Mouse (Mus musculus) liver, embryonic 15.5 days (tissue): ENCODE results near the gene Suclg2. TPM values are rescaled to one million over a fixed set of nuclear protein-coding genes. Genes with fewer than 3 reads are reported as not detected.

ENCODE experiments used
- ATAC-seq: fragments of 200-750 bp; cut with Nextera tagmentation; 2 replicates; pipeline ENCODE4 v1.8.0; 2017; ENCODE audit warnings: moderate number of reproducible peaks, mild to moderate bottlenecking, moderate library complexity; ENCODE audit not compliant: insufficient read depth
- H3K27ac ChIP-seq: fragments of 300-500 bp; sonication (generic); replicated peaks from 2 replicates; pipeline ENCODE4 v1.5.1; 2015; ENCODE audit warnings: mild to moderate bottlenecking, inconsistent platforms
- H3K27me3 ChIP-seq: fragments of 300-500 bp; sonication (generic); 2 replicates; pipeline ENCODE4 v1.6.1; 2015; ENCODE audit warnings: mild to moderate bottlenecking, inconsistent platforms
- H3K36me3 ChIP-seq: fragments of 300-500 bp; sonication (generic); replicated peaks from 2 replicates; pipeline ENCODE4 v1.6.1; 2015; ENCODE audit warnings: moderate library complexity, mild to moderate bottlenecking, inconsistent platforms
- H3K4me1 ChIP-seq: fragments of 300-500 bp; sonication (generic); replicated peaks from 2 replicates; pipeline ENCODE4 v1.6.1; 2015; ENCODE audit warnings: inconsistent platforms
- H3K4me2 ChIP-seq: fragments of 300-500 bp; sonication (generic); 2 replicates; pipeline ENCODE4 v1.6.1; 2015; ENCODE audit warnings: moderate library complexity, mild to moderate bottlenecking, inconsistent platforms
- H3K4me3 ChIP-seq: fragments of 300-500 bp; sonication (generic); replicated peaks from 2 replicates; pipeline ENCODE4 v1.5.1; 2015; ENCODE audit warnings: mild to moderate bottlenecking, inconsistent platforms
- H3K9ac ChIP-seq: fragments of 300-500 bp; sonication (generic); 2 replicates; pipeline ENCODE4 v1.6.1; 2015; ENCODE audit warnings: moderate library complexity, mild to moderate bottlenecking, inconsistent platforms
- H3K9me3 ChIP-seq: fragments of 300-500 bp; sonication (generic); replicated peaks from 2 replicates; pipeline ENCODE4 v1.6.1; 2016; ENCODE audit warnings: inconsistent platforms
- WGBS: fragments of 180-500 bp; shearing (Covaris S2); methylation state at CpG from one replicate; pipeline ENCODE4 v1.1.7; 2015; ENCODE audit warnings: mixed read lengths; ENCODE audit not compliant: insufficient replicate concordance; 5-methylcytosine and 5-hydroxymethylcytosine counted together
- polyA plus RNA-seq: library from polyadenylated mRNA; unstranded; fragments of >200 nt; fragmentation: Nextera tagmentation; extraction: Ambion mirVana; gene quantifications from 2 replicates; pipeline ENCODE4 v1.2.1, GENCODE M21; 2015

Suclg2 gene
- polyA plus RNA-seq, 1 experiment from 2014 or later = 37.6 TPM

DNA sequence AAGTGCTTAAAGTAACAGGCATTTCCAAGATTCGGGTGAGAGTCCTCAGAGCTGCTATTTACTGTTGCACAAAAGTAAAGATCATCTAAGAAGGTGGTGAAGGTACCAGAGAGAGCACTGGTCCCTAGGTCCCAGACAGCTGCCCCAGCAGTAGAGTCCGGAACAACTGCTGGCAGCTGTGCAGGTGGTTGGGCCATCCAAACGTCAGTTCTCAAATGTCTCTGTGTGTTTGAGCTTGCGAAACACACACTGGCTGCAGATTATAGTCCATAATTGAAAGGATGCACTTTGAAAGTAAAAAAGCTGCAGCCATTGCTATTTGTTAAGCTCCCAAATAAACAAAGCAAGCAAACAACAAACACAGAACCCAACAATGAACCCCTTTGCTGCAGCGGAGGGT, 217.8 kb downstream of the Suclg2 start:
- Histone ChIP-seq H3K27ac (no peak overlapping the region), H3K36me3 (no peaks in the 10 kb centered on the region), H3K9ac (no peak overlapping the region), H3K27me3 (no peaks in the 10 kb centered on the region), H3K4me2 (no peak overlapping the region), H3K4me3 (no peak overlapping the region), H3K4me1 (no peaks in the 10 kb centered on the region), H3K9me3 (no peaks in the 10 kb centered on the region)
- WGBS = 62% methylated on average over 5 of the region's 5 CpGs
- ATAC-seq = no peak

DNA sequence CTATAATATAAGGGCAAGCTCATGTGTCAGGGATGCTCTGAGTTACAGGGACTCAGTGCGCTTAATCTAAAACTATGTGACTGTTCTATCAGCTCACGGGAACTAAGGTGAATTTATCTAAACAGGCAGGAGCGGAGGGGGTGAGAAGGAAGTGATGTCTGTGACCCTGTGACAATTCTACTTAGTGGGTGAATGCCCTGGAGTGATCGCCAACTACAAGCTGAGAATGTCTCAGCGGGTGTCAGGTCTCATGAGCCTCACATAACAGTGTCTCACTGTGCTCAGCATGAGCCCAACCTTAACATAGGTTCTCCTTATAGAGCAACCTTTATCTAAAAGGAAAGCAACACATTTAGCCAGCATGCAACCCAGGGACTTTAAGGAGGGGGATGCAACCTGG, 219.0 kb downstream of the Suclg2 start:
- Histone ChIP-seq H3K4me3 (no peak overlapping the region), H3K9me3 (no peaks in the 10 kb centered on the region), H3K27me3 (no peaks in the 10 kb centered on the region), H3K36me3 (no peaks in the 10 kb centered on the region), H3K4me1 (no peaks in the 10 kb centered on the region), H3K4me2 (no peak overlapping the region), H3K27ac (no peak overlapping the region), H3K9ac (no peak overlapping the region)
- WGBS = 71% methylated on average over 5 of the region's 5 CpGs
- no peak for ATAC-seq

DNA sequence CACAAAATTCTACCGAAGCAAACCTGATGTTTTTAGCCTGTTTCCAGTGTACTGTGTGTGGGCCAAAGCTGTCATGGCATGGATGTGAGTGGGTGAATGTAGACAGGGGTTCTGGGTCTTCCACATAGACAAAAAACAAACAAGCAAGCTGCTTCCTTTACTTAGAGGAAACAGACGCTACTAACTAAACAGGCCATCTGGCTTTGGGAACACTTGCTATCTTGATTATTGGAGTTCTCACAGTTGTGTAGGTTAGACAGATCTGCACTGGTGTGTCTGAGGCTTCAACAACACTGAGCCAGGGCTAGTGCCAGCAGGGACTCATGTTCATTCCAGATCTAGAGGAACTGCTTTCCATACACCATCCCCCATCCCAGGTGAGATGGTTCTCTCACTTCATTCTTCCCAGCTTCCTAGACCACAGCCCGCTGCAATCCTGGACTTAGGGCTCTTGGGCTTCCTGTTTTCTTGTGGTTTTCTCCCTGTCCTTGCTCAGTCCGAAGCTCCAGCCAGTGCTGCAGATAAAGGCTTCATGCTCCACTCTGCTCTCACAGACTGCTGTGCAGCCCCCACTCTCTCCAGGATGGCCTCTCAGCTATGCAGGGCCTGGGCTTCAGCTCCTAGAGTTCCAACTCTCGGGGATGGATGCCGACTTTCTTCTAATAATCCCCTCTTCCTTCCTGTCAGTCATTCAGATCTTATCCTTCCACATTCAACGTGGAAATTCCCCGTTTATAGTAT, 226.2 kb downstream of the Suclg2 start:
- H3K9me3 ChIP-seq = no peaks in the 10 kb centered on the region

DNA sequence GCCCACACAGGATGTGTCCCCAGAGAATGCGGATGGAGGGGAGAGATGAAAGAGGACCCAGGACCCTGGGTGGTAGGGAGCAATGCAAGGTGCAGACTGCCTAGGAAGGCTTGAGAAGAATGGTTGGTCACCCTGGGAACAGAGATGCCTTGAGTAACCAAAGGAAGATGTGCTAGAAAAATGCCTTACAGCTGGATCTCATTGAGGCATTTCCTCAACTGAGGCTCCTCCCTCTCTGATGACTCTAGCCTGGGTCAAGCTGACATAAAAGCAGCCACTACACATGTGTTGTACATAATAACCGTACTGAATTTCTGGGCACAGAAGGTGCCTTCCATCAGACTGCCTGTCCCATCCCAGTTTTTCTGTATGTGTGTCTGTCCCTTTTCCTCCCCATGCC, 227.6 kb downstream of the Suclg2 start:
- H3K4me2 ChIP-seq = no peak overlapping the region
- no peaks in the 10 kb centered on the region for H3K36me3 ChIP-seq
- H3K9ac ChIP-seq = no peak overlapping the region
- H3K27me3 ChIP-seq = no peaks in the 10 kb centered on the region
- H3K9me3 ChIP-seq = no peaks in the 10 kb centered on the region
- H3K4me1 ChIP-seq = no peaks in the 10 kb centered on the region
- WGBS = 80% methylated on average over 2 of the region's 2 CpGs
- no peak overlapping the region for H3K4me3 ChIP-seq
- ATAC-seq = no peak
- no peak overlapping the region for H3K27ac ChIP-seq

More for the DNA sequence above, 226.2 kb downstream of the Suclg2 start:
- Histone ChIP-seq H3K9ac (no peak overlapping the region), H3K4me1 (no peaks in the 10 kb centered on the region), H3K27me3 (no peaks in the 10 kb centered on the region), H3K4me3 (no peak overlapping the region), H3K27ac (no peak overlapping the region), H3K36me3 (no peaks in the 10 kb centered on the region), H3K4me2 (no peak overlapping the region)
- ATAC-seq = no peak
- 39% methylated on average over 8 of the region's 8 CpGs for WGBS

DNA sequence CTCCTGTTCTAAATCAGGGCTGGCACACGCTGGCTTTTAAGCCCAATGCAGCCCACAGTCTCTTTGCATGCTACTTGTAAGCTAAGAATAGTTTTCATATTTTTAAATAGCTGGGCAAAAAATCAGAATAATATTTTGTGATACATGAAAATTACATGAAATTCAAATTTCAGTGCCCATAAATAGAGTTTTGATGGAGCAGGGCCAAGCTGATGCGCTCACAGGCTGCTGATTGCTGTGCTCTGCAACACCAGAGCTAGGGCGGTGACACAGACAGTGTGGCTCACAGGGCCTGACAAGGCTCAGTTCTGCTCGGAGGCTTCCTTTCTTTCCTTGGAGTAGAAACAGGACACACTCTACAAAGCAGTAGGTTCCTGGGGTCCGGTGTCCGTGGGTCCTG, 232.8 kb downstream of the Suclg2 start:
- Histone ChIP-seq H3K27me3 (no peaks in the 10 kb centered on the region), H3K9ac (no peak overlapping the region), H3K9me3 (no peaks in the 10 kb centered on the region), H3K4me2 (no peak overlapping the region), H3K4me3 (no peak overlapping the region), H3K27ac (no peak overlapping the region), H3K4me1 (no peaks in the 10 kb centered on the region), H3K36me3 (no peaks in the 10 kb centered on the region)
- 69% methylated on average over 6 of the region's 6 CpGs for WGBS
- no peak for ATAC-seq

DNA sequence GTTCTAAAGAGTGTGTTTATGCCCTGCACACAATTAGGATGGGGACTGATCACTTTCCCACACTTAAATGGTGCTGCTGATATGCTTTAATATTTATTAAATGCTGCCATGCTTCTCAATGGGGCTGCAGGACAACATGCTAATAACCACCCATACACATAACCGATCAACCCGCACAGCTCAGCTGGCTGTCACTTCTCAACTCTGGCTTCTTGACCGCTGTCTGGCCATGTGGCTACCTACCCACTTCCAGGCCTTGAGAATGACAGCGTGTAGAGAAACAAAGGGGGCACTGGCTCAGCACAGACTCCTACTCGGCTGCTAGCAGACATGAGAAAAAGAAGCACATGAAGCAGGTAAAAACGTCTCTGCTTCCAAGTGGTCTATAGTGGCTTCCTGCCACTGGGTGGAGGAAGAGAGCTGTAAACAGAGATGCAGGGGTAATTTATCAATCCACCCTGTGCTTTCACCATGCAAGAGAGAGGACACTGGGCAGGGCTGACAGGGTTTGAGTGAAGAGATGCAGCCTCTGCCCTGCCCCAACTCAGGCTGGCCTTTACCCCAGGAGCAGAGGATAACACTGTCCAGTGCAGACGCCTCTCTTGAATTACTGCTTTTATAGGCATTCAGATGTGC, 234.3 kb downstream of the Suclg2 start:
- Histone ChIP-seq H3K36me3 (0 out of 2 replicates have a peak, but pooled peaks cover 4% of the 10 kb centered on the region), H3K4me3 (no peak overlapping the region), H3K9ac (no peak overlapping the region), H3K27ac (no peak overlapping the region), H3K27me3 (no peaks in the 10 kb centered on the region), H3K4me1 (no peaks in the 10 kb centered on the region), H3K9me3 (no peaks in the 10 kb centered on the region), H3K4me2 (no peak overlapping the region)
- WGBS = 63% methylated on average over 7 of the region's 7 CpGs
- no peak for ATAC-seq

DNA sequence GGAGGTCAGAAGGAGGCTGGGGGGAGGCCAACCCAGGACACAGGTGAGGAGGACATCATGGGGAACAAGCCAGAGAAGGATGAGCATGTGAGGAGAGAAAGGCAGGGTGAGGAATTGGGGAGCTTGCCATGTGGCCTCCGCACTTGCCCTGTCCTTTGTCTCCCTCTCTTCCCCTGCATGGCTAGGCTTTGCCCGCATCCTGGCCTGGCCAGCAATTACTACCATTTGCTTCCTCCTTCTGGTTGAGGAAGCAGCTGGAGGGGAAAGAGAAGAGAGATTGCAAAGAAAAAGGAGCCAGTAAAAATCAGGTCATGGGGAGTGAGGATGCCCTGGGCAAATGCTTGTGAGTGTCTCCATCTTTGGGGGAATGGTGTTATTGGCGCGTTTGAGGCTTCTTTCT, 234.9 kb downstream of the Suclg2 start:
- 70% methylated on average over 4 of the region's 4 CpGs for WGBS

DNA sequence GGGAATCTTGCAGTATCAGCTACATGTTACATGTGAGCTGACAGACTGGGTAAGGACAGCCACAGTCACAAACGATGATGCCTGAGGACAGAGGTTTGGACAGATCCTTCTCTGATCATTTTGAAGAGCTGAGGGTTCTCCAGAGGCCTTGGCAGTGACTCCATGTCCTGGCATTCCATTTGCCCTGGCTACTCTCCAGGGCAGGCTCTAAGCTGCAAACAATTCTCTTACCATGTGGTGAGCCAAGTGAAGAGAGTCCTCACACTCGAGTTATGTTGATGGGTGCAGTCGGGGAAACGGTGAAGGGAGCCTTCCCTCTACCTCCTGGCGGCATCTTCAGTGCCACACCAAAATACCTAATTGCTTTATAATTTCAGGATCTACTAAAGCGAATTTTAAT, 235.5 kb downstream of the Suclg2 start:
- no peak overlapping the region for H3K4me2 ChIP-seq
- no peak overlapping the region for H3K9ac ChIP-seq
- no peaks in the 10 kb centered on the region for H3K27me3 ChIP-seq
- H3K27ac ChIP-seq = no peak overlapping the region
- H3K4me3 ChIP-seq = no peak overlapping the region
- no peak for ATAC-seq
- H3K4me1 ChIP-seq = no peaks in the 10 kb centered on the region
- H3K36me3 ChIP-seq = 0 out of 2 replicates have a peak, but pooled peaks cover 4% of the 10 kb centered on the region
- 62% methylated on average over 6 of the region's 6 CpGs for WGBS
- no peaks in the 10 kb centered on the region for H3K9me3 ChIP-seq

More for the DNA sequence above, 234.9 kb downstream of the Suclg2 start:
- no peak for ATAC-seq
- 0 out of 2 replicates have a peak, but pooled peaks cover 4% of the 10 kb centered on the region for H3K36me3 ChIP-seq
- no peaks in the 10 kb centered on the region for H3K27me3 ChIP-seq
- H3K27ac ChIP-seq = no peak overlapping the region
- H3K9ac ChIP-seq = no peak overlapping the region
- no peak overlapping the region for H3K4me2 ChIP-seq
- H3K4me1 ChIP-seq = no peaks in the 10 kb centered on the region
- no peak overlapping the region for H3K4me3 ChIP-seq
- no peaks in the 10 kb centered on the region for H3K9me3 ChIP-seq

DNA sequence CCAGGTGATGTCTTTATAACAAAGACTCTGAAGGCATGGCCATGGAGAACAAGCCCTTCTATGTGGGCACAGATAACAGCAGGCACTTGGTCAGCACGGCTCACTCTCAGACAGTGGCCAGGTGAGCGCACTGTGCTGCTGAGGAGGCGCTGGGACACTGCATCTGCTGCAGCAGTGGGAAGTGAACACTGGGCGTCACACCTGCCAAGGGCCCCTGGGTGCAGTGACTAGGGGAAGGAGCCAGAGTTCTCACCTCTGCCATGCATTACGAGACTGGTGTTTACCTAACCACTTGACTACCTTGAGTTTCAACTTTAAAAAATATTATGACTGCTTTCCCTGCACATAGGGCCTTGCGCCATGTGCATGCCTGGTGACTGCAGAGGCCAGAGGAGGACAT, 238.8 kb downstream of the Suclg2 start:
- H3K9ac ChIP-seq = no peak overlapping the region
- no peak overlapping the region for H3K27ac ChIP-seq
- no peaks in the 10 kb centered on the region for H3K4me1 ChIP-seq
- H3K4me3 ChIP-seq = no peak overlapping the region
- no peak for ATAC-seq
- 83% methylated on average over 6 of the region's 6 CpGs for WGBS
- 0 out of 2 replicates have a peak, but pooled peaks cover 10% of the 10 kb centered on the region for H3K36me3 ChIP-seq
- H3K9me3 ChIP-seq = no peaks in the 10 kb centered on the region
- no peak overlapping the region for H3K4me2 ChIP-seq
- H3K27me3 ChIP-seq = no peaks in the 10 kb centered on the region

DNA sequence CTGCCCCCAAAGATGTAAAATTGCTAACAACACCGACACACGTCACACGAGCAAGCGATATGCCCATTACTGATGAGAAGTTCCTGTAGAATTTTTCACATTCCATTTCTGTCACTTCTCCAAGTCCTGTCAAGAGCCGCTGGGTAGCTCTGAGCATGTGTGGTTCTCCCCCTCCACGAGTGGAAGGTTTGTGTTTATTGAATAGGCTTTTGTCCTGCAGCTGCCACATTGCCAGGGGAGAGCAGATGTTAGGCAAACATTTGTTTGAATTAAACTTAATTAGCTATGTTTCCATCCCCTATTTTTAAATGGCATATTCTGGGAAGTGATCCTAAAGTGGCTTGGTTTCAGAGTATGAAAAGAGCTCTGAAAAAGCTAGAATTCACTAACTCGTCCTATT, 249.1 kb downstream of the Suclg2 start:
- WGBS = 59% methylated on average over 7 of the region's 7 CpGs
- no peak overlapping the region for H3K4me3 ChIP-seq
- peaks cover 4% of the 10 kb centered on the region; the same call in 1 of the 2 replicates for H3K36me3 ChIP-seq
- H3K9ac ChIP-seq = no peak overlapping the region
- no peak overlapping the region for H3K27ac ChIP-seq
- H3K9me3 ChIP-seq = no peaks in the 10 kb centered on the region
- no peaks in the 10 kb centered on the region for H3K4me1 ChIP-seq
- ATAC-seq = no peak
- no peaks in the 10 kb centered on the region for H3K27me3 ChIP-seq
- no peak overlapping the region for H3K4me2 ChIP-seq

DNA sequence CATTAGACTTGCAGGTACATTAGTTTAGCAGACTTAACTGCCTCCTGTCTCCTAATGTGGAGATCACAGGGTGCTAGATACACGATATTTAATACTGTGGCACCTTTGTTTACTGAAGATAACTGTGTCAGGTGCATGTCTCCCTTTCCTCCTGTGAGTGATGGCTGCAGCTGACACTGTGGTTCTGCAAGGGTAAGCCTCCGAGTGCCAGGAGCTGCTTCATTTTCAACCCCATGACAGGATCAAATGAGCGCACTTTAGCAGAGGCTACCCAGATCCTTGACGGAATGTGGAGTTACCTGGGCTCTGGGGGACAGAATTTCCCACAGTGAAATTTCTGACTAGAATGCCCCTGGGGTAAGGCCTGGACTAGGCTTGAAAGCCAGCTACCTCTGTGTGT, 253.3 kb downstream of the Suclg2 start:
- Histone ChIP-seq H3K9me3 (no peaks in the 10 kb centered on the region), H3K27ac (no peak overlapping the region), H3K27me3 (no peaks in the 10 kb centered on the region), H3K9ac (no peak overlapping the region), H3K4me1 (no peaks in the 10 kb centered on the region), H3K4me3 (no peak overlapping the region), H3K4me2 (no peak overlapping the region), H3K36me3 (no peaks in the 10 kb centered on the region)
- WGBS = 61% methylated on average over 4 of the region's 4 CpGs
- ATAC-seq = no peak
